Mouse (Mus musculus) bone marrow macrophage, adult 2 months (primary cell): ENCODE data around the gene Ednrb.
A peak's percentile ranks its signal among the peaks of the same experiment; 100 is the strongest.

Experiments used
- CTCF ChIP-seq: IDR thresholded peaks from 2 replicates; pipeline ENCODE4 v1.5.1; 2012; ENCODE audit warnings: low read depth, mild to moderate bottlenecking, low read length, moderate library complexity
- POLR2A ChIP-seq: IDR thresholded peaks from 2 replicates; pipeline ENCODE4 v1.6.1; 2012; ENCODE audit warnings: mild to moderate bottlenecking, low read depth, low read length, borderline replicate concordance

DNA sequence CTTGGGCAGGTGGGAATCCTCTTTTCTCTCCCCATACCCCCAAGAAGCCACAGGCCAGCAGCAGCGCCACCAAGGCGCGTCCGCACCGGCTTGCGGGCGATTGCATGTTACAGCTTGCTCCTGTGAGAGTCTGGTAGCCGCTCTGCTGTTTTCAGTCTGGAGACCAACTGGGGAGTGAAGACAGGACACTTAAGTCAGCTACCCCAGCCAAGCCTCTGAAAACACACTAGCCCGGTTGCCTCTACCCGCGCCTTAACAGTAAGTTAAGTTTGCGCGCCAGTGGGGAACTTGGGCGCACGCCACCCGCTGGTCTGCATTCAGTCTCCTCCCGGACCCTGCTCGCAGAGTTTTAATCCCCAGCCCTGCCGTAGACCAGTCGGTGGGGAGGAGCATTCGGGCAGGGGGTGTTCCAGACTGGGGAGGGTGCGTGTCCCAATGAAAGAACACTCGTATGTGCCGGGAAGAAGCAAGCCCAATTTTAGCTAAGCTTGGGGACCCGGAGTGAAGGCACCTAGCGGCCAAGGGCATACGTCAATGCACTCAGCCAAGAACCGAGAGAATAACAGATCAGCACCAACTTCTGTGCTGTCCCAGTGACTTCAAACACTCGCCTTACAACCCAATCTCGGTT, 716 bp downstream of the Ednrb start:
- TF ChIP-seq CTCF = 0 out of 2 replicates have a peak, but pooled peaks have one; percentile 20
- TF ChIP-seq POLR2A = no peak
